Mouse (Mus musculus): ENCODE results near the gene Fbxl14. TPM values are rescaled to one million over a fixed set of nuclear protein-coding genes. Genes with fewer than 3 reads are reported as not detected.

Gene Fbxl14
- polyA plus RNA-seq (2012; rRNA removed), result 14.8 and 15.4 TPM in 2 replicates

DNA sequence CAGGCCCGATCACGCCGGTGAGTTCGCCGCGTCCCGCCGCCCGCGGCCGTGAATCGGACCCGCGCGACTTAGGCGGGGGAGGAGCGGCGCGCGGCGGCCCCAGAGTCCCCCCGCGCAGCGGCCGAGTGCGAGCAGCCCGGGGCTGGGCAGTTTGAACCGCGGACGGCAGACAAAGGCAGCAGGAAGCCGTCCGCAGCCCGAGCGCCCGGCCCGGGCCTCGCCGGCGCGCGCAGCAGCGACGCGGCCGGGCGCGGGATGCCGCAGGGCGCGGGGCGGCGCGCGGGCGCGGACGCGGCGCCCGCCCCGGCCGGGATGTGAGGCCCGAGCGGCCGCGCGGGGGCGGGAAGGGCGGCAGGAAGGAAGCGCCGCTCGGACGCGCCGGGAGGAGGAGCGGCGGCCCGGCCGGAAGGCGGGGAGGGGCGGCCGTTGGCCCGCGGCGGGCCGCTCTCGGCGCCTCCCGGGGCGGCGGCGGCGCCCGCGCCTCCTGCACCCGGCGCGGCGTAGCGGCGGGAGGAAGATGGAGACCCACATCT is at the start of gene Fbxl14:
Fbxl14 (plus strand) TSS at position 326 of the 533 bp plus-strand sequence.

Other genes with a start within 250 kb of the Fbxl14 start
- gene Cacna2d4, start 243.1 kb upstream of the Fbxl14 start, polyA plus RNA-seq (2012; rRNA removed), result 0.48 and 0.52 TPM in 2 replicates
- 0.01 TPM in 1 of 2 replicates, not detected in the other for gene Lrtm2, start 148.9 kb upstream of the Fbxl14 start, polyA plus RNA-seq (2012; rRNA removed)
- gene Adipor2, start 62.0 kb upstream of the Fbxl14 start, polyA plus RNA-seq (2012; rRNA removed), result 52.0 and 69.3 TPM in 2 replicates
- gene Wnt5b, start 64.7 kb downstream of the Fbxl14 start, polyA plus RNA-seq (2012; rRNA removed), result 0.23 and 0.30 TPM in 2 replicates